Comparison of ENCODE assay signal across 7 mouse cellular contexts in the genomic region with DNA sequence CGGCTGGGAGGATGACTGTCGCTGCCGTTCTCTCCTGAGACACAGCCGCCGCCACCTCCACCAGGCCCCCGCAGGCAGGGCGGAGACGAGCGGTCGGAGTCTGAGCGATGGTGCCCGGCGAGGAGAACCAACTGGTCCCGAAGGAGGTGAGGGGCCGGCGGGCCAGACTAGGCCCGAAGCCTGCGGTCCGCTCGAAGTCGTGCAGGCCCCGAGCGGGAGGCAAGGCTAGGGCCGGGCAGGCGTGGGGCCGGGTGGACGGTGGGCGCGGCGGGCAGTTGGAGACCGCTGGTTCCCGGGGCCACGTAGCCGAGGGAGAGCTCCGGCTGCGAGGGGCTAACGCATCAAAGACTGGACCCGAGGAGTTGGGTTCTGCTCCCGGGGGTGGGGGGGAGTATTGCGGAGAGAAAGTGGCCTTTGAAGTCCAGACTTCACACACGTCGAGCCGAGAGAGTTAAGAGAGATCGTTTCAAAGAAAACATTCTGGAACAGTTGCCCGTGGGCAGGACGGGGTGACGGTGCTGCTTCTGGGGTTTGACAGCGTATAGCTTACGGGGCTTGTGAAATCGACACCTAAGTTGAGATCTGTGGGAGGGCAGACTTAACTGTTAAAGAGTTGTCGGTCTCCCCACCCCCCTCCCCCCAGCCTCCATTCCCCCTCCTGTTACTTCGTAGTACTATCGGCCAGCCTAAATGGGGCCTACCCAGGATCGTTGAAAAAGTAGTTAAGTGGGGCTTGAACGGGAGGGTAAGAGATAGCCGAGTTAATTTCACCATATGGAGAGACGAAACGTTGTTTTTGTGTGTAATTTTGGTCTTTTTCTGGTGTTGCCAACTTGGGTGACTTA. TPM values are rescaled to one million over a fixed set of nuclear protein-coding genes. Genes with fewer than 3 reads are reported as not detected.
DNase-seq lines count a peak whose midpoint lies in the region; ATAC-seq and TF ChIP-seq lines count a peak whose summit lies in the region.

No protein-coding gene starts in this region.

- H3K9ac ChIP-seq in lung, embryonic 15.5 days: peak overlapping the region; percentile 97
- H3K9ac ChIP-seq in embryonic facial prominence, embryonic 14.5 days (ENCODE audit: low read depth, low read length): peak overlapping the region; percentile 99
- H3K9ac ChIP-seq in hindbrain, embryonic 16.5 days (ENCODE audit: low read depth, low read length): peak overlapping the region; percentile 99
- H3K9ac ChIP-seq in stomach, embryonic 15.5 days: peak overlapping the region; percentile 95

- H3K36me3 ChIP-seq in lung, embryonic 15.5 days: no peaks in the 10 kb centered on the region
- 0 out of 2 replicates have a peak, but pooled peaks cover 5% of the 10 kb centered on the region for H3K36me3 ChIP-seq in embryonic facial prominence, embryonic 14.5 days (ENCODE audit: control insufficient read depth, insufficient read depth, low read length)
- no peaks in the 10 kb centered on the region for H3K36me3 ChIP-seq in hindbrain, embryonic 16.5 days (ENCODE audit: control insufficient read depth, insufficient read depth, low read length)
- H3K36me3 ChIP-seq in macrophage (ENCODE audit: inconsistent target): no peaks in the 10 kb centered on the region
- H3K36me3 ChIP-seq in stomach, embryonic 15.5 days: no peaks in the 10 kb centered on the region

- H3K79me2 ChIP-seq in macrophage (ENCODE audit: inconsistent target): peaks cover 51% of the 10 kb centered on the region

- H3K4me1 ChIP-seq in lung, embryonic 15.5 days: peaks cover 33% of the 10 kb centered on the region
- peaks cover 24% of the 10 kb centered on the region for H3K4me1 ChIP-seq in embryonic facial prominence, embryonic 14.5 days (ENCODE audit: control insufficient read depth, insufficient read depth, low read length)
- H3K4me1 ChIP-seq in hindbrain, embryonic 16.5 days (ENCODE audit: control insufficient read depth, insufficient read depth, low read depth, low read length): peaks cover 28% of the 10 kb centered on the region
- H3K4me1 ChIP-seq in stomach, embryonic 15.5 days: peaks cover 23% of the 10 kb centered on the region; the same call in 1 of the 2 replicates

- H3K4me2 ChIP-seq in lung, embryonic 15.5 days: peak overlapping the region; percentile 83
- H3K4me2 ChIP-seq in embryonic facial prominence, embryonic 14.5 days (ENCODE audit: low read depth, low read length): peak overlapping the region; percentile 81
- H3K4me2 ChIP-seq in hindbrain, embryonic 16.5 days (ENCODE audit: low read length): peak overlapping the region; percentile 83
- H3K4me2 ChIP-seq in stomach, embryonic 15.5 days: peak overlapping the region; percentile 91

- in situ Hi-C loops in Patski (cut with MboI; ENCODE audit: low pct_unique_long_range_greater_than_20kb): no loop called here

- peak; percentile 73 for ATAC-seq in lung, embryonic 15.5 days (ENCODE audit: borderline replicate concordance, extremely low read depth, low FRiP score, low TSS enrichment)
- ATAC-seq in Patski: peak; percentile 70
- ATAC-seq in embryonic facial prominence, embryonic 14.5 days (ENCODE audit: low read depth): peak; percentile 79
- ATAC-seq in hindbrain, embryonic 16.5 days: peak; percentile 79
- ATAC-seq in stomach, embryonic 15.5 days (ENCODE audit: insufficient read depth, low FRiP score, low read depth): peak; percentile 81

- CTCF ChIA-PET in Patski (lab: Charles Lee): interaction anchor here (0.7 kb wide), 1 partner anchor 12 kb away, joined by 3 read pairs; no protein-coding TSS in a partner anchor

- WGBS in lung, embryonic 15.5 days: 0% methylated on average over 58 of the region's 58 CpGs
- under 1% methylated on average over 45 of the region's 58 CpGs for WGBS in embryonic facial prominence, embryonic 14.5 days
- under 1% methylated on average over 55 of the region's 58 CpGs for WGBS in hindbrain, embryonic 16.5 days
- under 1% methylated on average over 56 of the region's 58 CpGs for WGBS in macrophage (ENCODE audit: missing documents)
- WGBS in stomach, embryonic 15.5 days: under 1% methylated on average over 58 of the region's 58 CpGs

- peak overlapping the region; percentile 94 for H3K4me3 ChIP-seq in lung, embryonic 15.5 days
- H3K4me3 ChIP-seq in embryonic facial prominence, embryonic 14.5 days (ENCODE audit: low read depth, low read length): peak overlapping the region; percentile 98
- H3K4me3 ChIP-seq in hindbrain, embryonic 16.5 days (ENCODE audit: low read length): peak overlapping the region; percentile 93
- H3K4me3 ChIP-seq in macrophage (ENCODE audit: inconsistent target): peak overlapping the region; percentile 68
- peak overlapping the region; percentile 89 for H3K4me3 ChIP-seq in stomach, embryonic 15.5 days (replicated peaks)

- H3K27me3 ChIP-seq in lung, embryonic 15.5 days: no peaks in the 10 kb centered on the region
- no peaks in the 10 kb centered on the region for H3K27me3 ChIP-seq in Patski
- H3K27me3 ChIP-seq in embryonic facial prominence, embryonic 14.5 days (replicated peaks; ENCODE audit: control insufficient read depth, insufficient read depth, low read length): no peaks in the 10 kb centered on the region
- H3K27me3 ChIP-seq in hindbrain, embryonic 16.5 days (replicated peaks; ENCODE audit: control insufficient read depth, insufficient read depth, low read length): no peaks in the 10 kb centered on the region
- H3K27me3 ChIP-seq in stomach, embryonic 15.5 days (replicated peaks): no peaks in the 10 kb centered on the region

- POLR2A ChIA-PET in Patski (lab: Charles Lee): no interaction called here

- no peak for DNase-seq in lung, postnatal 14 days
- no peak for DNase-seq in Patski (ENCODE audit: low read depth, low spot score)
- peak; percentile 67 for DNase-seq in embryonic facial prominence, embryonic 14.5 days (ENCODE audit: low spot score)

- no peak for TF ChIP-seq CTCF in Patski (IDR thresholded peaks at IDR 0.05)

- H3K9me3 ChIP-seq in lung, embryonic 15.5 days: no peaks in the 10 kb centered on the region
- H3K9me3 ChIP-seq in embryonic facial prominence, embryonic 14.5 days (ENCODE audit: control insufficient read depth, low read length): no peaks in the 10 kb centered on the region
- H3K9me3 ChIP-seq in hindbrain, embryonic 16.5 days (ENCODE audit: control insufficient read depth, low read length): no peaks in the 10 kb centered on the region
- H3K9me3 ChIP-seq in stomach, embryonic 15.5 days: no peaks in the 10 kb centered on the region

- H3K27ac ChIP-seq in lung, embryonic 15.5 days: peak overlapping the region; percentile 97
- peak overlapping the region; percentile 98 for H3K27ac ChIP-seq in embryonic facial prominence, embryonic 14.5 days (replicated peaks; ENCODE audit: low read depth, low read length)
- H3K27ac ChIP-seq in hindbrain, embryonic 16.5 days (ENCODE audit: low read depth, low read length): peak overlapping the region; percentile 98
- H3K27ac ChIP-seq in macrophage: peak overlapping the region; percentile 52
- peak overlapping the region; percentile 98 for H3K27ac ChIP-seq in stomach, embryonic 15.5 days

RNA-seq across cellular contexts. Expression of a gene that starts 0.5 kb away (rescaled TPM):
- polyA plus RNA-seq in lung, embryonic 15.5 days (2015; fragmentation: Nextera tagmentation; extraction: Ambion mirVana): 66.6 and 68.9 TPM in 2 replicates
- polyA plus RNA-seq in Patski (2021) (79.3 TPM), macrophage (2018) (32.8 to 43.6 TPM (median 33.9 TPM) in 3 replicates)
- 86.7 and 88.4 TPM in 2 replicates for polyA plus RNA-seq in embryonic facial prominence, embryonic 14.5 days (2014; fragmentation: Nextera tagmentation; extraction: Ambion mirVana)
- 53.3 and 67.6 TPM in 2 replicates for polyA plus RNA-seq in hindbrain, embryonic 16.5 days (2015; fragmentation: Nextera tagmentation; extraction: Ambion mirVana)
- 100 to 1,000 TPM in 22 of 26 experiments, 10 to 100 TPM in 4; 87.9 to 190 (median 117) TPM for total RNA-seq in macrophage (2018; cell fraction: chromatin; rRNA removed)
- total RNA-seq in macrophage (2018; cell fraction: cytosol; rRNA removed): 10 to 100 TPM; 34.8 to 49.5 (median 43.4) TPM
- 100 to 1,000 TPM in 7 of 26 experiments, 10 to 100 TPM in 19; 52.8 to 155 (median 80.3) TPM for total RNA-seq in macrophage (2018; cell fraction: nucleus; rRNA removed)
- 59.2 and 60.5 TPM in 2 replicates for polyA plus RNA-seq in stomach, embryonic 15.5 days (2015; fragmentation: Nextera tagmentation; extraction: Ambion mirVana)
